Mouse (Mus musculus): ENCODE measurements around the gene Gmds. TPM values are rescaled to one million over a fixed set of nuclear protein-coding genes. Genes with fewer than 3 reads are reported as not detected.

The Gmds gene
- polyA plus RNA-seq, 1 experiment, result 5.5 TPM

DNA sequence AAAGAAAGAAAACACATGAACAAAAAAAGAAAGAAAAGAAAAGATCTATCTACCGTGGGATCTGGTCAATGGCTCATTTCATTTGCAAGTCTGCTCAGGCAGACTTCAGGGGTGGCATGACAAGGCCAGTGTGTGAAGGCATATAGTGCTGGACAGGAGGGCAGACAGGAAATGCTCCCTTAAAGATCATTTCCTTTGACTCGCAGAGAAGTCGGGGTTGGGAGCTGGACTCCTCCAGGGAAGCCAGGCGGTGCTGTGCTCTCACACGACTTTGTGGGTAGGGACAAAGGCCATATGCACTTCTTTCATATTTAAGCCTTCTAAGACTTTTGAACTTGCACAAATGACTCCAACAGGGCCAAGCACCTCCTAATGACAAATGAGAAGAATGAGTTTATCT is 515.2 kb downstream of the Gmds start:
- Histone ChIP-seq H3K4me1 (ENCODE audit: control insufficient read depth, insufficient read depth, insufficient read length, low read length) (peaks cover 5% of the 10 kb centered on the region), H3K4me3 (ENCODE audit: insufficient read depth, low read depth, low read length) (no peak overlapping the region), H3K27ac (replicated peaks; ENCODE audit: low read depth, low read length) (no peak overlapping the region)

- Histone ChIP-seq H3K4me1 (ENCODE audit: control insufficient read depth, insufficient read depth, insufficient read length, low read length) (peaks cover 5% of the 10 kb centered on the region), H3K4me3 (ENCODE audit: insufficient read depth, low read depth, low read length) (peak overlapping the region; percentile 44), H3K27ac (replicated peaks; ENCODE audit: low read depth, low read length) (no peak overlapping the region)
These were observed 517.5 kb downstream of the Gmds start for GRCm38 (mm10) chr13:31821050-31821449.

GRCm38 (mm10) chr13:31820587-31821017 is 517.9 kb downstream of the Gmds start:
- Histone ChIP-seq H3K4me3 (ENCODE audit: insufficient read depth, low read depth, low read length) (peak overlapping the region; percentile 44), H3K27ac (replicated peaks; ENCODE audit: low read depth, low read length) (no peak overlapping the region)

DNA sequence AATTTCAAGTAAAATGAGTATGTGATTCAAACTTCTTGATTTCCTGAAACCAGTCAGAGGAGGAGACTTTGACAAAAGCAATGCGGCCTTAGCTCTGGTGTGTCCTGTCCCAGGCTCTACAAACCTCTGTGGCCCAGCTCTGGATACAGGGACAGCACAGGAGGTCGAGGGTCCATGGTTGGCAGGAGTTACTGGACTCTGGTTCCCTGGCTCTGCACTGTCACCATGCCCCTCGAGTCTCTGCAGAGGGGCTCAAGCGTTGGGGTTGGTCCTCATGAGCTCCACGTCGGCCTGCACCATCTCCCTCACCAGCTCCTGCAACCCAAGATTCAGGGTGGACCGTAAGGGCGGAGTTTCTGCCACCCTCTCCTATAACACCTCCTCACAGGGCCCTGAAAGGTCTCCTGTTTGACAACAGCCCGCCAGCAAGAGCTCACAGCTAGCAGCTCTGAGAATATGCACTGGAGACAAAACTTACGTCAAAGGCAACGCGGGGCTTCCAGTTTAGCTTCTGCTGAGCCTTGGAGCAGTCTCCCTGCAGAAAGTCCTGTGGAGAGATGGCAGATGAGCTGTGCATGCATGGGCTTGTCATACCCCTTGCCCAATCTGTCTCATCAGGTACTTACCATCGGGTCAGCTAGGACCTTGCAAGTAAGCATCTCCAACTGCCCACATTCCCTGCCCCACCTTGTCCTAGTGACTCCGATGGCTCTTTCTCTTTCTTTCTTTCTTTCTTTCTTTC is 518.7 kb downstream of the Gmds start:
- no peak overlapping the region for H3K27ac ChIP-seq (replicated peaks; ENCODE audit: low read depth, low read length)

More at GRCm38 (mm10) chr13:31820587-31821017, 517.9 kb downstream of the Gmds start:
- peaks cover 5% of the 10 kb centered on the region for H3K4me1 ChIP-seq (ENCODE audit: control insufficient read depth, insufficient read depth, insufficient read length, low read length)

GRCm38 (mm10) chr13:31818337-31818736 is 520.2 kb downstream of the Gmds start:
- Histone ChIP-seq H3K4me1 (ENCODE audit: control insufficient read depth, insufficient read depth, insufficient read length, low read length) (peaks cover 5% of the 10 kb centered on the region), H3K4me3 (ENCODE audit: insufficient read depth, low read depth, low read length) (no peak overlapping the region), H3K27ac (replicated peaks; ENCODE audit: low read depth, low read length) (no peak overlapping the region)

More for the DNA sequence above, 518.7 kb downstream of the Gmds start:
- H3K4me3 ChIP-seq (ENCODE audit: insufficient read depth, low read depth, low read length), result no peak overlapping the region
- peaks cover 5% of the 10 kb centered on the region for H3K4me1 ChIP-seq (ENCODE audit: control insufficient read depth, insufficient read depth, insufficient read length, low read length)

DNA sequence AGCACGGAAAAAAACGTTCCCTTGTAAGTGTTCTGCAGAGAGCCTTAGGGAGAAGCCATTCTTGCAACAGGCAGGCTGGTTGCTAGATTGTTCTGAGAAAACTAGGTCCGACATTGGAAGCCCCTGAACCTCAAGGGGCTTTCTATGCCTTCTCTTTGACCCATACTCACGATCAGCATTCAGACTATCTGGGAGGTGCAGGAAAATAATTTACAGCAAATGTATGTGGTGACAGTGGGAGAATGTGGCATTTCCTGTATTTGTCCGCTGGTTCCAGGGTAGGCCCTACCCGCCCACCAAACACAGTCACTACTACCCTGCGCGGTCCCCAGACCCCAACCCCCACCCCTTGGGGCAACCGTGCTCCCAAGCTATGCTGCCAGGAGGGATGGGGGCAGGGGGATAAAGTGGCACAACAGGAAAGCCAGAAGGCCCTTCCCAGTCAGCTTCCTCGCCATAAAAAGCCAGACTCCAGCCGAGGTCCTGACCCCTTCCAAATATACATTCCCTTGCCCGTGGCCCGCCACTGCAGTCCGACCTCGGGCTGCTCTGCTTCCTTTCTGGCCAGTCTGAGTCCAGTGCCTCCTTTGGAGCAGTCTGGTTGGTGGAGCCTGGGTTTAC is 523.0 kb downstream of the Gmds start:
- no peaks in the 10 kb centered on the region; the same call in 1 of the 2 replicates for H3K4me1 ChIP-seq (ENCODE audit: control insufficient read depth, insufficient read depth, insufficient read length, low read length)

DNA sequence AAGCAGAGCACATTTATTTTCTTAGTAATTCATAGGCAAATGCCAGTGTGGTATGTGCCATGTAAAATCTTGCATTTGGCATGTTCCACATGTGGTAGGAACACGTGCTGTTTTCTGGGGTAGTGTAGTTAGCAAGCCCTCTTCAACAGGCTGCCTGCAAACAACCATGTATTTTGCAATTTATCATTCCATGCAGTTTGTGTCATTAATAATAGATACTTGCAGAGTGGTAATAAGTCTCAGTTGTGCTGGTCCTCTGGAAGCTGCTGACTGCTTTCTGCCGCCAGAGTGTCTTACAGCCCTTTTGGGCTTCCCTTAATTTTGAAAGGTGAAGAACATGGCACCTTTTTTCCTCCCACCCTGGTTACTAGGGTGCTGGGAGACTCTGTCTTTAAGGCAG is 525.8 kb downstream of the Gmds start:
- H3K27ac ChIP-seq (replicated peaks; ENCODE audit: low read depth, low read length), result no peak overlapping the region
- H3K4me3 ChIP-seq (ENCODE audit: insufficient read depth, low read depth, low read length), result no peak overlapping the region
- no peaks in the 10 kb centered on the region for H3K4me1 ChIP-seq (ENCODE audit: control insufficient read depth, insufficient read depth, insufficient read length, low read length)

More for the DNA sequence above, 523.0 kb downstream of the Gmds start:
- Histone ChIP-seq H3K27ac (replicated peaks; ENCODE audit: low read depth, low read length) (no peak overlapping the region), H3K4me3 (ENCODE audit: insufficient read depth, low read depth, low read length) (no peak overlapping the region)

DNA sequence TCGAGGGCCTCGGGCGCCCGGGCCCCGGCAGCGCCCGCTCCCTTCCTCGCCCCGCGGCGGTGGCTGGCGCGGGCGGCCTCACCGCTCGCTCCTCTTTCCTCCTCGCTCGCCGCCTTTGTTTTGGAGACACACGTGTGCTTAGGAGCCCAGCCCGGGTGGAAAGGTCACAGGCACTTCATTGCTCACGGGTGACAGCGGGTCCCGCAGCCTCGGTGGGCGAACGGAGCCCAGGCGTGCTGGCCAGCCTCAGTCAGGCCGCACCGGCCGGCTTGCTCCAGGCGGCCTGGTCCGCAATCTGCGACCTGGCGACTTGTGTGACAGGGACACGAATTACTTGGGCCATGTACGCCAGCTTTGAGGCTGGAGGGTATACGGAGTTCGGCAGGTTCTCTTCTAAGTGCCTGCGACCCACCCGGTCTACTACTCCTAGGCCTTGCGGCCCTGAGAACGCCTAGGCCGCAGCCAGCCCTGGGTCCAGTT is 527.0 kb downstream of the Gmds start:
- peak overlapping the region; percentile 52 for H3K4me3 ChIP-seq (ENCODE audit: insufficient read depth, low read depth, low read length)

DNA sequence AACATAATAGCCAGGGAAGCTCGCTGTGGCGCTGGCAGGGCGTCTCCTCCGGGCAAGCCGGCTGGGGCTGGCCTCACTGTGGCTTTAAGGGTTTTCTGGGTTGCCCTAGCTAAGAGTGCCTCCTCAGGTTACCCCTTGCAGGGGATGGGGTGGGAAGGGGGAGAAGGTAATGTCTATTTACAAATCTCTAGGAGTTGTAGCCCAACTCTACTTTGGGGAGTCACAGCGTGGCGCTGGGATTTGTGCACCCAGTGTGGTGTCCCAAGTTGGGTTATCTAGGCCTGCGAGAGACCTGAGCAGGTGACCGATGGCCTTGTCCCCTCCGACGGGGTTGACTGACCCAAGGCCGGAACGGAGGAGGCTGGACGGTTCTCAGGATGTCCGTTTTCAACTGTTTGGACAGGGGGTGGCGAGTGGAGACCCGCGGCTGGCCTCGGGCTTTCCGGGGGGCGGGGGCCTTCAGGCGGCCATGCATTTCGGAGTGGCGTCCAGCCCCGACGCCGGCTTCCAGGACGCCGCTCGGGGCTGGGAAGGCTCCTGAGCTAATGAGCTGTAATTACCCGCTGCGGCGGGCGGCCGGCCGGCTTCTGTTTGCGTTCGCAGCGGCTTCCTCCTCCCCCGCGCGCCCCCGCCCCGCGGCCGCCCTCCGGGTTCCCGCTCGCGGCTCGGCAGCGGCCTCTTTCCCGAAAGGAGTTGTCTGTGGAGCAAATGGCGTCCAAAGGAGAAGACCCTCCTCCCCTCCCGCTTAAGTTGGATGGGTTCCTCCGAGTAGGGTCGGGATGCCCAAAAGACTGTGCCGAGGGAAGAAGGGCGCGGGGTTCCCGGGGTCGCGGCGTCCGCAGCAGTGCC is 527.6 kb downstream of the Gmds start:
- H3K4me1 ChIP-seq (ENCODE audit: control insufficient read depth, insufficient read depth, insufficient read length, low read length), result no peaks in the 10 kb centered on the region
- no peak overlapping the region for H3K27ac ChIP-seq (replicated peaks; ENCODE audit: low read depth, low read length)
- peak overlapping the region; percentile 52 for H3K4me3 ChIP-seq (ENCODE audit: insufficient read depth, low read depth, low read length)

More for the DNA sequence above, 527.0 kb downstream of the Gmds start:
- Histone ChIP-seq H3K27ac (replicated peaks; ENCODE audit: low read depth, low read length) (no peak overlapping the region), H3K4me1 (ENCODE audit: control insufficient read depth, insufficient read depth, insufficient read length, low read length) (no peaks in the 10 kb centered on the region)

DNA sequence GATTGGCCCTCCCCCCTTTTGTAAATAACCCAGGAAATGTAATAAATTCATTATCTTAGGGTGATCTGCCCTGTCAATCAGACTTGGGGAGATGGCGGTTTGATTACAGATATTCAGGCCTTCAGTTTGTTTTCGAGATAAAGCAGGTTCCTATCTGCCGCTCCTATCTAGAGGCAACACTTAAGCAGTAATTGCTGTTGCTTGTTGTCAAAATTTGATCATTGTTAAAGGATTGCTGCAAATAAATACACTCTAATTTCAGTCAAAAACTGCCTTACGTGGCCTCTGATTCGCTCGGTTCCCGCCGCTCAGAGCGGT is 528.2 kb downstream of the Gmds start:
- Histone ChIP-seq H3K27ac (replicated peaks; ENCODE audit: low read depth, low read length) (no peak overlapping the region), H3K4me3 (ENCODE audit: insufficient read depth, low read depth, low read length) (peak overlapping the region; percentile 52), H3K4me1 (ENCODE audit: control insufficient read depth, insufficient read depth, insufficient read length, low read length) (no peaks in the 10 kb centered on the region)

DNA sequence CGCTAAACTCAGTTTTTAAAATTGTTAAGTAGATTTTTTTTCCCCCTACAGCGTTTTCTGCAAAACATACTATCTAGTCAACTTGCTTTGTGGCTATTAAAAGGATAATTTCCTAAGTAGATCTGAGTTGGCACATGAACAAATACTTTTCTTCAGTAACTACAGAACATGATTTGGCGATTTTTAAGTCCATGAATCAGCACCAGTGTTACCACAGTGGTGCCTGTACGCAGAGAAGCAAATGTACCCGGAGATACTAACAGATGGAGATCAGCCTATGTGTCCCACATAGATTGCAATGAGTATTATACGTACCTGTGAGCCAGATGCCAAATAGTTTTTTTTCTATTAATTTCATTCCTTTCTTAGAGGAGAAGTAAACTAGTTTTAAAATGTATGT is 528.8 kb downstream of the Gmds start:
- no peak overlapping the region for H3K27ac ChIP-seq (replicated peaks; ENCODE audit: low read depth, low read length)
- no peak overlapping the region for H3K4me3 ChIP-seq (ENCODE audit: insufficient read depth, low read depth, low read length)
- H3K4me1 ChIP-seq (ENCODE audit: control insufficient read depth, insufficient read depth, insufficient read length, low read length), result no peaks in the 10 kb centered on the region

DNA sequence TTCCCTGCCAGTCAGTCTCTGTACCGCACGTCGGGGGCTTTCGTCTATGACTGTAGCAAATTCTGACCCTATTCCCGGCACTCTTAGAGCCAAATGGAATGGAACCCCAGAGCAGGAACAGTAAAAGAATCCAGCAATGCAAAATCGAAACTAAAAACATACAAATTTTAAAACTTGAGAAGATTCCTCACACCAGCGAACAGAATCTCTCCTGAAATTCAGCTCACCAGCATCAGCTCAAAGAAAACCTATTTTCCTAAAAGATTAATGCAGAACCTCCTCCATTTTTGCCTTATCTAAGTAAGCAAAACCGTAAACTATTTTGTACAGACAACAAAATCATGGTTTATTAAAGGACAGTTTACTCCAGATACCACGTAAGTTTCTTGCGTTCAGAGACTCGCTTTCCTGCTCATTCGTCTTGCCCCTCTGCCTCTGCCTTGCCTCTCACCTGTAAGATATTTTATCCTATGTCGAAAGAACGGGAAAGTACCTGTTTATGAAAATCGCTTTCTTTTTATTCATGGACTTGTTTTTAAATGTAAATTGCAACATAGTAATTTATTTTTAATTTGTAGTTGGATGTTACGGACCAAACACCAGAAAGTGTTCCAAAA is 529.6 kb downstream of the Gmds start:
- Histone ChIP-seq H3K4me3 (ENCODE audit: insufficient read depth, low read depth, low read length) (peak overlapping the region; percentile 58), H3K27ac (replicated peaks; ENCODE audit: low read depth, low read length) (no peak overlapping the region), H3K4me1 (ENCODE audit: control insufficient read depth, insufficient read depth, insufficient read length, low read length) (no peaks in the 10 kb centered on the region)

- Histone ChIP-seq H3K27ac (replicated peaks; ENCODE audit: low read depth, low read length) (no peak overlapping the region), H3K4me1 (ENCODE audit: control insufficient read depth, insufficient read depth, insufficient read length, low read length) (no peaks in the 10 kb centered on the region), H3K4me3 (ENCODE audit: insufficient read depth, low read depth, low read length) (peak overlapping the region; percentile 58)
These were observed 530.3 kb downstream of the Gmds start for GRCm38 (mm10) chr13:31808116-31808803.

GRCm38 (mm10) chr13:31807736-31808115 is 530.8 kb downstream of the Gmds start:
- Histone ChIP-seq H3K27ac (replicated peaks; ENCODE audit: low read depth, low read length) (no peak overlapping the region), H3K4me3 (ENCODE audit: insufficient read depth, low read depth, low read length) (peak overlapping the region; percentile 58), H3K4me1 (ENCODE audit: control insufficient read depth, insufficient read depth, insufficient read length, low read length) (no peaks in the 10 kb centered on the region)
